Mouse (Mus musculus) gastrocnemius, adult 18-20 months (tissue): Measurements from ENCODE around the gene Olfr658. TPM values are rescaled to one million over a fixed set of nuclear protein-coding genes. Genes with fewer than 3 reads are reported as not detected.

Experiments
- DNase-seq: peaks from one replicate; pipeline ENCODE4 v3.0.0; 2021; ENCODE audit warnings: low spot score
- long read RNA-seq, 2 experiments: library from polyadenylated mRNA; stranded (forward); transcript quantifications; one replicate each; pipeline ENCODE4 v2.0.0; 2021
- total RNA-seq, 2 experiments: library from RNA; stranded (reverse); gene quantifications; 2 replicates each; pipeline ENCODE4 v1.2.3; 2021

Gene Olfr658
- total RNA-seq = not detected
- long read RNA-seq, experiment 1 = 0 reads
- long read RNA-seq, experiment 2 = 0 reads

DNA sequence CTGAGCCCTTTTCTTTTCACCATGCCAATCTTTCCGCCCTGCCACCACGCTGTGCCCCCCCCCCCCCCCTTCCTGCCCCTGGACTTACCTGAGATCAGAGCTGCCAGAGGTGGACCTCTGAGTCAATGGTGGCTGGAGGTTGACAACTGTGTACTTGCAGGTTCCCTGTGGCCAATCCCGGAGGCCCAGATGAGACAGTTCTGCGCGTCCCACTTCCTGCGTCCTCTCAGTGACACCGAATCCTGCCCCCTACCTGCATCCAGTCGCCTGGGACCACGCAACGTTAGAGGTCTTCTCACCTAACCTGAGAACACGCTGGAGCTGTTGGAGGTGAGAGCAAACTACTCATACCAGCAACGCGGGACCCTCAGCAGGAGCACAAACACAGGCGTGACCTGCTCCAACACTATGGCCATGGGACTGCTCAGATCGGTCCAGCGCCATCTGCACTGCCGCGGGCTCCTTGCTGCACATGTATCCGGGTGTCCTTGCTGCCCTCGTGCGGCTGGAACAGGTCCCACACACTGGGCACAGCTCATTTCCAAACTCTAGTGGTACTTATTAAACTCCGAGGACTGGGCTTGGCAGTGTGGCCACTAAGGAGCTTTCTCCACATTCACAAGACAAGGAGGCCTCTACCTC, at the start of gene Olfr658:
TSS of gene Olfr658 (minus strand) at position 465 of the 642 bp plus-strand sequence.
- no peak for DNase-seq

GRCm38 (mm10) chr7:104686201-104686600, 39.1 kb upstream of the Olfr658 start, which contains the start of gene Olfr661:
Gene Olfr661 (plus strand): TSS chr7:104686501.
- DNase-seq = no peak

GRCm38 (mm10) chr7:104666453-104666852, 19.3 kb upstream of the Olfr658 start, which contains the start of gene Olfr659:
Gene Olfr659 (plus strand): TSS chr7:104666753.
- DNase-seq = no peak

DNA sequence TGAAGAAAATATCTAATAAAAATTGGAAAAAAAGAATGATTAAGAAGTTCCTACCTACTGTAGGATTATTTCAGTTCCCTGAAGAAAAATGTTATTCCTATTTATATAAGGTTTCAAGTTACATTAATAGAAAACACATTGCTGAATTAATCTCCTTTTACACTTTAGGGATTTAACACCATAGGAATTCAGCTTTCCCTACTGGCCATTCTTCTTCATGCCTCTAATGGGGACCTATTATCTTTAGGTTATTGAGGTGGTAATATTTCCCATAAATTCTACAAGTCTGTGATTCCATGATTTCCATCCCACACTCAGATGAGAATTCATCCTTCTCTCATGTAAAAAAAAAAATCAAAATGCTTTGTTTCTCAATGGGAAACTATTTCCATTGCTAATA, 22.6 kb downstream of the Olfr658 start, which contains the start of gene Olfr657:
TSS of gene Olfr657 (plus strand) at position 301 of the 400 bp plus-strand sequence.
- no peak for DNase-seq

GRCm38 (mm10) chr7:104613655-104614054, 33.5 kb downstream of the Olfr658 start, which contains the start of gene Olfr656:
Gene Olfr656 (plus strand): TSS chr7:104613955.
- no peak for DNase-seq

DNA sequence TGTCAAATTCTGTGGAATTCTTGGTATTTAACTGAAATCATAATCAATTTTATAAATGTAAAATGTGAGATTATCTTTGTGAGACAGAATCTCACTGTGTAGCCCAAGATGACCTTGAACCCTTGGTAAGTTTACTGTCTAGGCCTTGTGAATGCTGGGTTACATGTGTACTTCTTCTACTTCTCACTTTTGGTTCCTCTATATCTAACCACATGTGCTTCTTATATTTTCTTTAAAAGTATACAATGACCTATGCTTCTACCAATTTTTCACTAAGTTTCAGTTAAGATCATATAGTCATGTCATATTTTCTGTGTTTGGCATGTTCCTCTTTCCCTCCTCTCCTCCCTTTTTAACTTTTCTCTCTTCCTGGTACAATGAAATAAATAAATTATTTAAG, 42.4 kb downstream of the Olfr658 start:
- no peak for DNase-seq

DNA sequence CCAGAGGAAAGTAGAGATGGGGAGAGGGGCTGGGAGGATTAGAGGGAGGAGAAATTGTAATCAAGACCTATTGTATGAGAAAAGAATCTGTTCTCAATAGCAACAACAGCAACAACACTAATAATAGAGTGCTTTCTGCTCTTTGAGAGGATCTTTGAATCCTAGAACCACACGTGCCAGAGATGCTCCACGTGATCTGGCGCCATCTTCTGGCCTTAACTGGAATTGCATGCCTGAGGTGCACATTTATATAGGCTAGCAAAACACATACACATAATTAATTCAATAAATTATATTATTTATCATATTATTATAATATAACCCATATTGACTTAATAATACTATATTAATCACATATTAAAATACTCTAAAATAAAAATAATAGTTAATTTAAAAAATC, 43.9 kb downstream of the Olfr658 start:
- no peak for DNase-seq

GRCm38 (mm10) chr7:104601679-104602078, 45.4 kb downstream of the Olfr658 start, which contains the start of gene Olfr655:
Gene Olfr655 (minus strand): TSS chr7:104601779.
- DNase-seq = no peak

Other genes with a start within 250 kb of the Olfr658 start
- not detected for gene Trim30c, start 246.5 kb downstream of the Olfr658 start, total RNA-seq
- under 1 TPM; 0.53 to 1.00 TPM for gene Trim30a, start 182.1 kb downstream of the Olfr658 start, total RNA-seq
- gene Trim30d, start 139.5 kb downstream of the Olfr658 start, total RNA-seq = under 1 TPM; 0.34 to 0.64 TPM
- not detected for gene Olfr651, start 97.2 kb downstream of the Olfr658 start, total RNA-seq
- not detected for gene Olfr652, start 86.4 kb downstream of the Olfr658 start, total RNA-seq
- not detected for gene Olfr653, start 70.0 kb downstream of the Olfr658 start, total RNA-seq
- gene Olfr654, start 60.3 kb downstream of the Olfr658 start, total RNA-seq = not detected
- gene Olfr655, start 45.5 kb downstream of the Olfr658 start, total RNA-seq = not detected
- not detected for gene Olfr656, start 33.4 kb downstream of the Olfr658 start, total RNA-seq
- not detected for gene Olfr657, start 22.5 kb downstream of the Olfr658 start, total RNA-seq
- not detected for gene Olfr659, start 19.4 kb upstream of the Olfr658 start, total RNA-seq
- not detected for gene Olfr661, start 39.2 kb upstream of the Olfr658 start, total RNA-seq
- not detected for gene Usp17le, start 130.2 kb upstream of the Olfr658 start, total RNA-seq
- gene Usp17lb, start 195.3 kb upstream of the Olfr658 start, total RNA-seq = not detected
- gene Usp17la, start 209.7 kb upstream of the Olfr658 start, total RNA-seq = not detected
- gene Olfr665, start 230.7 kb upstream of the Olfr658 start, total RNA-seq = not detected
- not detected for gene Olfr666, start 248.6 kb upstream of the Olfr658 start, total RNA-seq